Mouse (Mus musculus) bone marrow macrophage, adult 2 months (primary cell): ENCODE data around the gene Cuedc2.

ENCODE experiments used
- CTCF ChIP-seq: IDR thresholded peaks from 2 replicates; pipeline ENCODE4 v1.5.1; 2012; ENCODE audit warnings: low read depth, mild to moderate bottlenecking, low read length, moderate library complexity
- POLR2A ChIP-seq: IDR thresholded peaks from 2 replicates; pipeline ENCODE4 v1.6.1; 2012; ENCODE audit warnings: mild to moderate bottlenecking, low read depth, low read length, borderline replicate concordance

- no peak for TF ChIP-seq CTCF
- TF ChIP-seq POLR2A = no peak
Observed at GRCm38 (mm10) chr19:46302551-46302950, 36.0 kb downstream of the Cuedc2 start.
